Mouse (Mus musculus): ENCODE results near the gene Cyp2r1. TPM values are rescaled to one million over a fixed set of nuclear protein-coding genes. Genes with fewer than 3 reads are reported as not detected.
"Not testable (repeated sequence)": the region's sequence is repeated elsewhere in the genome, so short reads cannot be mapped to it uniquely, and the experiment has no call there.

Cyp2r1 gene
- total RNA-seq (2021): under 1 TPM; 0.43 to 0.78 TPM
- long read RNA-seq, experiment 1: 0 reads
- long read RNA-seq, experiment 2: 0 reads

GRCm38 (mm10) chr7:114562531-114563241 is at the start of gene Cyp2r1:
Gene Cyp2r1 (minus strand): TSS chr7:114562972.
- peak; percentile 91 for DNase-seq
- intact Hi-C loops (cut with DNase I): loop anchor here (10.0 kb wide), 1 partner anchor 278 kb away; no protein-coding TSS in a partner anchor

GRCm38 (mm10) chr7:114594391-114594790 is 31.6 kb upstream of the Cyp2r1 start:
- intact Hi-C loops (cut with DNase I); DNase-seq: not testable (repeated sequence)

- intact Hi-C loops (cut with DNase I): loop anchor here (5.0 kb wide), 1 partner anchor 135 kb away; the partner anchor contains the start of gene Calcb
- DNase-seq: no peak
Measured at GRCm38 (mm10) chr7:114582441-114582840, 19.7 kb upstream of the Cyp2r1 start.

- no peak for DNase-seq
- intact Hi-C loops (cut with DNase I): loop anchor here (2.0 to 5.0 kb wide), 3 partner anchors 54 to 236 kb away; partner anchors contain the start of gene Calcb
Measured at GRCm38 (mm10) chr7:114581200-114581599, 18.4 kb upstream of the Cyp2r1 start.

GRCm38 (mm10) chr7:114580426-114580825 is 17.7 kb upstream of the Cyp2r1 start:
- peak; percentile 37 to 72 for DNase-seq
- intact Hi-C loops (cut with DNase I): loop anchor here (2.0 to 5.0 kb wide), 3 partner anchors 54 to 236 kb away; partner anchors contain the start of gene Calcb

- intact Hi-C loops (cut with DNase I): loop anchor here (2.0 kb wide), 1 partner anchor 93 kb away; no protein-coding TSS in a partner anchor
- no peak for DNase-seq
Measured at GRCm38 (mm10) chr7:114577665-114578064, 14.9 kb upstream of the Cyp2r1 start.

- DNase-seq: no peak
Measured at GRCm38 (mm10) chr7:114576931-114577330, 14.2 kb upstream of the Cyp2r1 start.

GRCm38 (mm10) chr7:114573866-114574265 is 11.1 kb upstream of the Cyp2r1 start:
- intact Hi-C loops (cut with DNase I); DNase-seq: not testable (repeated sequence)

More at GRCm38 (mm10) chr7:114576931-114577330, 14.2 kb upstream of the Cyp2r1 start:
- intact Hi-C loops (cut with DNase I): no loop called here

GRCm38 (mm10) chr7:114536179-114536578 is 26.6 kb downstream of the Cyp2r1 start:
- no peak for DNase-seq
- intact Hi-C loops (cut with DNase I): no loop called here

GRCm38 (mm10) chr7:114526245-114526644 is 36.5 kb downstream of the Cyp2r1 start:
- intact Hi-C loops (cut with DNase I): no loop called here
- no peak for DNase-seq

- intact Hi-C loops (cut with DNase I): no loop called here
- no peak for DNase-seq
Measured at GRCm38 (mm10) chr7:114520122-114520521, 42.6 kb downstream of the Cyp2r1 start.

GRCm38 (mm10) chr7:114508879-114509278 is 53.9 kb downstream of the Cyp2r1 start:
- DNase-seq: no peak
- intact Hi-C loops (cut with DNase I): no loop called here

Other genes with a start within 250 kb of the Cyp2r1 start
- 1 to 10 TPM; 5.2 to 7.9 TPM for gene Pde3b, start 147.7 kb downstream of the Cyp2r1 start, total RNA-seq (2021)
- gene Calca, start 73.4 kb upstream of the Cyp2r1 start, total RNA-seq (2021): not detected
- under 1 TPM; 0.54 to 0.79 TPM for gene Calcb, start 155.7 kb upstream of the Cyp2r1 start, total RNA-seq (2021)
- gene Insc, start 180.7 kb upstream of the Cyp2r1 start, total RNA-seq (2021): under 1 TPM; 0.74 to 0.83 TPM

Measured in heart, postnatal 14 days (tissue).